Mouse (Mus musculus): ENCODE data around the gene Tuba1a. TPM values are rescaled to one million over a fixed set of nuclear protein-coding genes. Genes with fewer than 3 reads are reported as not detected.
A peak's percentile ranks its signal among the peaks of the same experiment; 100 is the strongest.

Gene Tuba1a
- polyA plus RNA-seq, 1 experiment from 2014 or later: 1,001 TPM

GRCm38 (mm10) chr15:98993093-98993793 is 39.7 kb upstream of the Tuba1a start:
- H3K9me3 ChIP-seq (replicated peaks; ENCODE audit: control insufficient read depth, low read length): no peaks in the 10 kb centered on the region
- peak overlapping the region; percentile 89 for H3K27ac ChIP-seq (ENCODE audit: low read length)
- peak overlapping the region; percentile 82 for H3K4me2 ChIP-seq (ENCODE audit: low read depth, low read length)
- 6% methylated on average over 35 of the region's 35 CpGs for WGBS
- H3K27me3 ChIP-seq (ENCODE audit: control insufficient read depth, insufficient read depth, low read length): no peaks in the 10 kb centered on the region
- peak overlapping the region; percentile 65 for H3K9ac ChIP-seq (ENCODE audit: low read length)
- peaks cover 17% of the 10 kb centered on the region for H3K4me1 ChIP-seq (ENCODE audit: control insufficient read depth, insufficient read depth, low read length)
- peak overlapping the region; percentile 45 for H3K4me3 ChIP-seq (replicated peaks; ENCODE audit: low read length)
- no peaks in the 10 kb centered on the region for H3K36me3 ChIP-seq (ENCODE audit: control insufficient read depth, insufficient read depth, low read length)
- ATAC-seq (ENCODE audit: insufficient read depth, low FRiP score): peak; percentile 94

DNA sequence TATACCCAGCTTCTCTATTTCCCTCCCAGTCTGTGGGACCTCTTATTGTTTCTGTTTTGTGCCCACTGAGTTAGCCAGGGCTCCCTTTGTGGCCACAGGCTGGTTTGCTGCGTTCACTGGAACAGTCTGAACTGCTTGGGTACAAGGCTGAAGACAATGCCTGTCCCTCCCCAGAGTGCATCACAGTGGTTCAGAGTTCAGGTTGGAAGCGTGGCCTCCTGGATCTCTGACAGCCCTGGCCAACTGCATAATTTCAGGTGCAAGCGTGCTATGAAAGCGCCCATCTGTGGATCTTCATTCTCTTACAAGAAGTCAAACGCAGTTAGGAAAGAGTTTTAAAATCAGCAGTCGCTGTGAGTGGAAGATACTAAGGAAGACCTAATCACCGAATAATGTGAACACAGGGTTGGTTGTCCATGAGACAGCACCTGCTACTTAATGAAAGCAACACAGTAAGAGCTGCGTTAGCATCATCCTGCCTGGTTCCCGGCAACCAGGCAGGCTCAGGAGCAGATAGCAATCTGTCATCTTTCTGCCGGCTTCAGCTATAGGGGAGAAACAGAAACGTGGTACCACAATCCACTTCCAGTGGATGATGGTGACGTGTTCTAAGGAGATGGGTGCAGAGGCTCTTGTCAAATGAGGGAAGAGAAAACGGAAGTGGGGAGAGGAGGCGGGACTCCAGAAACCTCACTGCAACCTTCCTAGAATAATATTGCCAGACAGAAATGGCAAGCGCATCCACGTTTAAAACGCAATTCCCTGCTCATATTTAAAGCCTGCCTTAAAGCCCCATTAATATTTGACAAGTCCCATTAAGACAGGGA is 38.8 kb upstream of the Tuba1a start:
- peak overlapping the region; percentile 65 for H3K9ac ChIP-seq (ENCODE audit: low read length)
- no peaks in the 10 kb centered on the region for H3K9me3 ChIP-seq (replicated peaks; ENCODE audit: control insufficient read depth, low read length)
- no peaks in the 10 kb centered on the region for H3K36me3 ChIP-seq (ENCODE audit: control insufficient read depth, insufficient read depth, low read length)
- H3K4me1 ChIP-seq (ENCODE audit: control insufficient read depth, insufficient read depth, low read length): peaks cover 25% of the 10 kb centered on the region
- ATAC-seq (ENCODE audit: insufficient read depth, low FRiP score): peak; percentile 55; the same call in 1 of the 2 replicates
- WGBS: 30% methylated on average over 17 of the region's 17 CpGs
- peak overlapping the region; percentile 45 for H3K4me3 ChIP-seq (replicated peaks; ENCODE audit: low read length)
- H3K27ac ChIP-seq (ENCODE audit: low read length): peak overlapping the region; percentile 89
- H3K27me3 ChIP-seq (ENCODE audit: control insufficient read depth, insufficient read depth, low read length): no peaks in the 10 kb centered on the region
- peak overlapping the region; percentile 82 for H3K4me2 ChIP-seq (ENCODE audit: low read depth, low read length)

GRCm38 (mm10) chr15:98991540-98992050 is 38.1 kb upstream of the Tuba1a start:
- no peak overlapping the region for H3K4me3 ChIP-seq (replicated peaks; ENCODE audit: low read length)
- H3K9ac ChIP-seq (ENCODE audit: low read length): peak overlapping the region; percentile 40
- H3K36me3 ChIP-seq (ENCODE audit: control insufficient read depth, insufficient read depth, low read length): no peaks in the 10 kb centered on the region
- H3K9me3 ChIP-seq (replicated peaks; ENCODE audit: control insufficient read depth, low read length): no peaks in the 10 kb centered on the region
- peak overlapping the region; percentile 89; the same call in 1 of the 2 replicates for H3K27ac ChIP-seq (ENCODE audit: low read length)
- H3K4me2 ChIP-seq (ENCODE audit: low read depth, low read length): no peak overlapping the region; the same call in 1 of the 2 replicates
- WGBS: 34% methylated on average over 9 of the region's 9 CpGs
- no peak for ATAC-seq (ENCODE audit: insufficient read depth, low FRiP score)
- no peaks in the 10 kb centered on the region for H3K27me3 ChIP-seq (ENCODE audit: control insufficient read depth, insufficient read depth, low read length)
- peaks cover 31% of the 10 kb centered on the region for H3K4me1 ChIP-seq (ENCODE audit: control insufficient read depth, insufficient read depth, low read length)

DNA sequence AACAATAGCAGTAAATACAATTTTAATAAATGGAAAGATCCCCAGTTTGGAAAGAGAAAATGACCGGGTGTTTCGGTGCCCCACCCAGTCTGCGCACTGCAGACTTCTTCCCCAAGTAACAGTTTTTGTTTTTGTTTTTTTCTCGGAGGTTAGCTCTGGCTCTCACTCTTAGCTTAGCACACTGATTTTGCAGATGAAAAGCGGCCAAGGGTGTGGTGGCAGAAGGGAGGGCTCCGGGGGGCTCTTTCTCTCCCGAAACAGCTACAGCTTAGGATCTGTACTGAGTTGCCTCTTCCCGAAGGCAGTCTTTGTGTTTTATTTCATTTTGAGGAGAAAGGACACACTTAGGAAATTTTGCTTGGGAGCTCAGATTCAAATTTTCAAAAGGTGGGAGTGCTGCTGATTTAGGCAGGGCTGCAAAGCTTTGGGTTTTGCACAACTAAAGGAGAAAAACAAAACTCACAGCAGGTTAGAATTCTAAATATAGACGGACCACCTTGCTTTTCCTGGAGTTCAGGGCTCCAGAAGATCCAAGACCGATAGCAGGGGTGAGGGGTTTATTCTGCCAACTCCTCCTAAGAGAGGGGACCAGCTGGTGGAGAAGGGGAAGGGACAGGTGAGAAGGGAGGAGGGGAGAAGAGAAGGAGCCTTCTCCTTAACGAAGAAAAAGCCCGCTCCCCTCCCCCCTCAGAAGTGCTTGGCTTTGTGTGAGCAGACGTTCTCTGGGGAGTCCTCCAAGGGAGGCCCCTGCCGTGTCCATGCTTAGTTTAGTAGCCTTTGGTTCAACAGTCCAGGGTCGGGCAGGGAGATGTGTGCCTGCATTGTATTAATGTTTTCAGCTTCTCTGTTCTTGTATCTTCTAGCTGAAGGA is 37.4 kb upstream of the Tuba1a start:
- peaks cover 36% of the 10 kb centered on the region for H3K4me1 ChIP-seq (ENCODE audit: control insufficient read depth, insufficient read depth, low read length)
- ATAC-seq (ENCODE audit: insufficient read depth, low FRiP score): no peak
- H3K4me3 ChIP-seq (replicated peaks; ENCODE audit: low read length): no peak overlapping the region
- peak overlapping the region; percentile 11; the same call in 1 of the 2 replicates for H3K27ac ChIP-seq (ENCODE audit: low read length)
- H3K4me2 ChIP-seq (ENCODE audit: low read depth, low read length): peak overlapping the region; percentile 20
- H3K9ac ChIP-seq (ENCODE audit: low read length): peak overlapping the region; percentile 40
- 28% methylated on average over 15 of the region's 15 CpGs for WGBS
- H3K9me3 ChIP-seq (replicated peaks; ENCODE audit: control insufficient read depth, low read length): no peaks in the 10 kb centered on the region
- no peaks in the 10 kb centered on the region for H3K36me3 ChIP-seq (ENCODE audit: control insufficient read depth, insufficient read depth, low read length)
- H3K27me3 ChIP-seq (ENCODE audit: control insufficient read depth, insufficient read depth, low read length): no peaks in the 10 kb centered on the region

DNA sequence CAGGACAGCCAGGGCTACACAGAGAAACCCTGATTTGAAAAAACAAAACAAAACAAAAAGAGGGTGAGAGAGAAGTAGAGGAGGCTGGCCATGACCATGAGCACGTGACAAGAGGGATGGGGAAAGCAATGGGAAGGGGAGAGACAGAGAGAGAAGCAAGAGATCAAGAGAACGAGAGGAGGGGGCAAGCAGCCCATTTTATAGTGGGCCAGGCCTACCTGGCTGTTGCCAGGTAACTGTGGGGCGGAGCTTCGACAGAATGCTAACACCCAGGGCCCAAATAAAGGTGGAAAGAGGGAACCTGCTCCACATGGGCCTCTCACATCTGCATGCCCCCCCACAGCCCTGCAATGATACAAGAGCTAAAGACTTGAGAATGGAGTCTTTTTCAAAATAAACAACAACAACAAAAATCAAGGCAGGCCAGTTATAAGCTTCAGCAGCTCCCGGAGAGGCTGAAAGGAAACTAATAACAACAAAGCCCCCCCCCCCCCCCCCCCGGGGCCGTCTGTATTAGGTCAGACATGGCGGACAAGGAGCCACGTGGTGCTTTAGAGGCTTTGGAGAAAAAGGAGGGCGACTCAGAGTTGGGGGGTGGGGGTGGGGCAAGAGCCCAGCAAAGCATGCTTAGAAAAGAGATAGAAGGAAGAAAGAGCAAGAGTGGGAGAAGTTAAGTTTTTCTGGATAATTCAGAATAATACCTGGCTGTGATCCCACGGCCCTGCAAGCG is 36.4 kb upstream of the Tuba1a start:
- Histone ChIP-seq H3K36me3 (ENCODE audit: control insufficient read depth, insufficient read depth, low read length) (no peaks in the 10 kb centered on the region), H3K4me2 (ENCODE audit: low read depth, low read length) (no peak overlapping the region), H3K9ac (ENCODE audit: low read length) (no peak overlapping the region), H3K27me3 (ENCODE audit: control insufficient read depth, insufficient read depth, low read length) (no peaks in the 10 kb centered on the region), H3K9me3 (replicated peaks; ENCODE audit: control insufficient read depth, low read length) (no peaks in the 10 kb centered on the region), H3K4me3 (replicated peaks; ENCODE audit: low read length) (no peak overlapping the region), H3K4me1 (ENCODE audit: control insufficient read depth, insufficient read depth, low read length) (peaks cover 36% of the 10 kb centered on the region), H3K27ac (ENCODE audit: low read length) (peak overlapping the region; percentile 11; the same call in 1 of the 2 replicates)
- ATAC-seq (ENCODE audit: insufficient read depth, low FRiP score): no peak
- 40% methylated on average over 12 of the region's 12 CpGs for WGBS

- WGBS: 79% methylated on average over 3 of the region's 3 CpGs
- Histone ChIP-seq H3K4me3 (replicated peaks; ENCODE audit: low read length) (no peak overlapping the region), H3K27ac (ENCODE audit: low read length) (peak overlapping the region; percentile 94; the same call in 1 of the 2 replicates), H3K9ac (ENCODE audit: low read length) (no peak overlapping the region), H3K9me3 (replicated peaks; ENCODE audit: control insufficient read depth, low read length) (no peaks in the 10 kb centered on the region), H3K36me3 (ENCODE audit: control insufficient read depth, insufficient read depth, low read length) (no peaks in the 10 kb centered on the region), H3K4me2 (ENCODE audit: low read depth, low read length) (no peak overlapping the region), H3K27me3 (ENCODE audit: control insufficient read depth, insufficient read depth, low read length) (no peaks in the 10 kb centered on the region), H3K4me1 (ENCODE audit: control insufficient read depth, insufficient read depth, low read length) (peaks cover 36% of the 10 kb centered on the region)
- no peak for ATAC-seq (ENCODE audit: insufficient read depth, low FRiP score)
Measured at GRCm38 (mm10) chr15:98988787-98989186, 35.3 kb upstream of the Tuba1a start.

GRCm38 (mm10) chr15:98987661-98988181 is 34.2 kb upstream of the Tuba1a start:
- Histone ChIP-seq H3K27ac (ENCODE audit: low read length) (peak overlapping the region; percentile 94), H3K9ac (ENCODE audit: low read length) (peak overlapping the region; percentile 58), H3K36me3 (ENCODE audit: control insufficient read depth, insufficient read depth, low read length) (no peaks in the 10 kb centered on the region), H3K27me3 (ENCODE audit: control insufficient read depth, insufficient read depth, low read length) (no peaks in the 10 kb centered on the region), H3K9me3 (replicated peaks; ENCODE audit: control insufficient read depth, low read length) (no peaks in the 10 kb centered on the region), H3K4me2 (ENCODE audit: low read depth, low read length) (peak overlapping the region; percentile 30; the same call in 1 of the 2 replicates), H3K4me1 (ENCODE audit: control insufficient read depth, insufficient read depth, low read length) (peaks cover 35% of the 10 kb centered on the region), H3K4me3 (replicated peaks; ENCODE audit: low read length) (no peak overlapping the region)
- no peak for ATAC-seq (ENCODE audit: insufficient read depth, low FRiP score)
- WGBS: 53% methylated on average over 8 of the region's 8 CpGs

- Histone ChIP-seq H3K9ac (ENCODE audit: low read length) (peak overlapping the region; percentile 58), H3K4me3 (replicated peaks; ENCODE audit: low read length) (no peak overlapping the region), H3K4me1 (ENCODE audit: control insufficient read depth, insufficient read depth, low read length) (peaks cover 29% of the 10 kb centered on the region), H3K27me3 (ENCODE audit: control insufficient read depth, insufficient read depth, low read length) (no peaks in the 10 kb centered on the region), H3K9me3 (replicated peaks; ENCODE audit: control insufficient read depth, low read length) (no peaks in the 10 kb centered on the region), H3K27ac (ENCODE audit: low read length) (peak overlapping the region; percentile 94), H3K36me3 (ENCODE audit: control insufficient read depth, insufficient read depth, low read length) (no peaks in the 10 kb centered on the region), H3K4me2 (ENCODE audit: low read depth, low read length) (peak overlapping the region; percentile 30; the same call in 1 of the 2 replicates)
- 32% methylated on average over 7 of the region's 7 CpGs for WGBS
- no peak for ATAC-seq (ENCODE audit: insufficient read depth, low FRiP score)
Measured at GRCm38 (mm10) chr15:98987077-98987630, 33.7 kb upstream of the Tuba1a start.

All from stomach, embryonic 16.5 days (tissue).